Mouse (Mus musculus): ENCODE results near the gene Slc39a8.

Gene Slc39a8

DNA sequence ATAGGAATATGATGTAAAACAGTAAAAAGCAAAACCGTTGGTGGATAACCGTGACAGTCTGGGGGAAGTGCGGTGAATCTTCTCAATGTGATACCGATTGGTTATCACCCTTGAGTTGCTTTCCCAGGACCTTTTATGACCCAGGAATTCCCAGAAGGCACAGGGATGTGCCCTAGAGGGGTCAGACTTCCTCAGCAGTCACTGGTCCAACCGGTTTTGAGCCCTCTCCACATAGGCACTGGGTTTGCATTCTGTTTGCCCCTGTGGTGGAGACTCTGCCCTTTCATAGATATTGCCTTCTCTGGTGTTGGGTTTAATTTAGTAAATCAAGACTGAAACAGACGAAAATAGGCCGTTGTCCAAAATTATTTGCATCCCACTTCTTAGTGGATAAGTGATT lies 20.8 kb downstream of the Slc39a8 start:
- DNase-seq (ENCODE audit: low spot score in 2 of 2), result no peak

DNA sequence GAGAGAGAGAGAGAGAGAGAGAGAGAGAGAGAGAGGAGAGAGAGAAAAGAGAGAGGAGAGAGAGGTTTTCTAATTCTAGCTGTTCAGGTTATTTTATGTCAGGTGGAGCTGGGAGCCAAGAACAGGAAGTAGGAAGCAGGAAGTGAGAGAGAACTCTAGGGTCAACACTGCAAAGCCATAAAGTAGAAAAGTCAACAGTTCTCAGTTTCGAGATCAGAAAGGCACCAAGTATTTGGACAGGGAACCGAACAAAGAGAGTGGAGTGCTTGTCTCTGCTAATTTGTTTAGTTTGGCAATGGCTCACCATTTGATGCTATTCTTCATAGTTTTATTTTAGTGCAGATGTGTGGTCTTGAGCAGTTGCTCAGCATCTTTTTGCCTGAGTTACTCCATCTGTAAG lies 26.5 kb downstream of the Slc39a8 start:
- DNase-seq (ENCODE audit: low spot score in 2 of 2), result no peak

DNA sequence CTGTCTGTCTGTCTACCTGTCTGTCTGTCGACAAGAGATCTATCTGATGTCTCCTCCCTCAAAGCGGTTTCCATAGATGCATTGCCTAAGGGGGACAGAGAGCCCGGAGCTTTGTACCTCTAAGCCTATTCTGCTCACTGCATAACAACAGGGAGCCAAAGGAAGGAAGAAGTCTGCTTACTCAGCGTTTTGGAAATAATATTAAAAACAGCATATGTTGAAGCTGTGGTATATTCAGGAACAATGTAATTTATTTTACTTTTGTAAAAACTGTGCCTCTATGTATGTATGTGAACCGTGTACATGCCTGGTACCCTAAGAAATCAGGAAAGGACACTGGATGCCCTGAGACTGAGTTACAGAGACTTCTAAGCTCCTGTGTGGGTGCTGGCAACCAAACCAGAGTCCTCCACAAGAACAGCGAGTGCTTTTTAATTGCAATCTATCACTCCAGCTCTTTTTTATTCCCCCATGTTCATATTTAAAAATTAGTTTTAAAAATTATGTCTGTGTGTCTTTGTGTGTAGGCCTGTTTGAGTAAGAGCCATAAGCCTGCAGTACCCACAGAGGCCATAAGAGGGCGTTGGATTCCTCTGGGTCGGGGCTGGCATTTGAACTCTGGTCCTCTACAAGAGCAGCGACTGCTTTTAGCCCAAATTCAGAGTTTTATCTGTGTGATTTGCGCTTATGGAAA lies 28.7 kb downstream of the Slc39a8 start:
- no peak for DNase-seq (ENCODE audit: low spot score in 2 of 2)

DNA sequence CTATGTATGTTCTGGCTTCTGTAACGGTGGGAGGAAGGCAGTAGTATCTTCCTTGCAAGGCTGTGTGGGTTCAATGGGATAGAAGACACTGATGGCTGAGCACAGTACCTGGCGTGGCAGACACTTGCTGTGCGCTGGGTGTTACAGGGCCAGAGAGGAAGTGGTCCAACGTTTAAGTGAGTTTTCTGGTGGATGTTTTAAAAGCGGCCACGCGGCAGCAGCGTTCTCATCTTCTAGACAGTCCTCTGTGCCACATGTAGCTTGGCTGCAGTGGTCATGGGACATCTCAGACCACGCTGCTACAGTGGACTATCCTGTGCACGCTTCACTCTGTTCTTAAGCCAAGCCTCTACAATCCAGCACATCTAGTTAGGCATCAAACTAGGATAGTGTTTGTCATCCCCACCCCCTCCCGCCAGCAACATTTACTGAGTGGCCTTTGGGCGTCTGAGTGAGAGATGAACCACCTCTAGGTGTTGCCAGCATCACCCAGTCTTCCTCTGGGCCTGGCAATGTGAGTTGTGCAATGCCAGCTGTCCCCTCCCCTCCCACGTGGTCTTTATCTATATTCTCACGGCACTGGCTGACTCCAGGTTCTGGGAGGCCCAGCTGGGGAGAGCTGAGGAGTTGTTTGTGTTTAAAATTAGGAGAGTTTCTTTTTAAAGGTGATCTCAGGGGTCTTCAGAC lies 29.4 kb downstream of the Slc39a8 start:
- no peak for DNase-seq (ENCODE audit: low spot score in 2 of 2)

DNA sequence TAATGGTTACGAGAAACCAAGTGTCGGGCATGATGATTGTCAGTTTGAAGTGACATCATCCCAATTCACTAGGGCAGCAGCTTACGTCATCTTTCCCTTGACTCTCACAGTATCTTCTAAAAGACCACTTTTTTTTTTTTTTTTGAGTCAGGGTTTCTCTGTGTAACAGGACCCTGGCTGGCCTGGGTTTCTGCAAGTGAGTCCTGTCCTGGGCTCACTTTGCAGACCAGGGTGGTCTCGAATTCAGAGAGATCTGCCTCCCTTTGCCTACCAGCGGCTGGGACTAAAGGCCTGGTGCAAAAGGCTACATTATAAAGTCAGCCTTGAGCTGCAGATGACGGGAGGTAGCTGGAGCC lies 29.9 kb downstream of the Slc39a8 start:
- no peak for DNase-seq (ENCODE audit: low spot score in 2 of 2)

DNA sequence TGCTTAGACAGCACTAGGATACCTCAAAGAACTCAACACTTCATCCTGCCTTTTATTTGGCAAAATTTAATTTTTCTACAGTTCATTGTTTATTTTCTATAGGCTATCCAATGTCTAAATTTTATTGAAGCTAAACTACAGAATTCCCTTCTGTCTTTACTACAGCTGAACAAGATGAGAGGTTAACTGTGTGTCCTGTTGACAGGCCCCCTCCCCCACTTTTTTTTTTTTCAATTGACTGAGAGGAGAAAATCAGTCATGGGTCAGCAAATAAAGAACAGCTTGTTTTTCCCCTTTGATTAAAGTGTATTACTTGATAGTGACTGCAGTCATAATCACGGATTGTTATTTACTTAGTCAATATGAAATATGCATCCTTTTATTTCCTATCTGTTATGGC lies 31.2 kb downstream of the Slc39a8 start:
- no peak for DNase-seq (ENCODE audit: low spot score in 2 of 2)

DNA sequence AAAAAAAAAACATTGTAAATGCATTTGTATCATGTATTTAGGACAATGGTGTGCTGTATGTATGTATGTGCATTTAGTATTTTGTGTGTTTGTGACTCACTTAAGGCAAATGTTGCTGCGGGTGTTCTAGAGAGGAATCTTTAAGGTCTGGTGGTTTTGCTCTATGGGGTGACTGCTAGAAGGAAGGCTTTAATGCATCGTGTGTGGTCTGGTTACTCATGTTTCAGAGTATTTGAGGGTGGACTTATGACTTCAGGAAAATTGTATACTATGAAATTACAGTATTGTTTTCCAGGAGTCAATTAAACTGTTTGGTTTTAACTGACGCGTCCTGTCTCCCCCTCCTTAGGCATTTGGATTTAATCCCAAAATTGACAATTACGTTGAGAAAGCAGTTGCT lies 32.1 kb downstream of the Slc39a8 start:
- DNase-seq (ENCODE audit: low spot score in 2 of 2), result no peak

DNA sequence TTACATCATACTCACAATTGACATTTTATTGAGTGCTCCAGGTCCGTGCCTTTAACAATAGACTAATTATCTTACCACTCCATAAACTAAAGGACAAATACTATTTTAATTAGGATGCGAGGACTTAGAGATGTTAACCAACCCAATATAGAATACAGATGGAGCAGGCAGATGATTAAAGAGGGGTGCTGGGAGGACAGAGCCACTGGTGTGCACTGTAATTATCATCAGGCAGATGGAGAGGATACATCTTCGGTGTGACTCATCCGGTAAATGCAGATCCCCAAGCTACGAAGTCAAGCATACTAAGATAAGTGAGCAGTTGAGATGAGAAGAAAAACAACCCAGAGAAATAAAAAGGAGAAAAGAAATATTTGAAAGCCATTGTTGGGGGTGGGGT lies 34.4 kb downstream of the Slc39a8 start:
- DNase-seq (ENCODE audit: low spot score in 2 of 2), result no peak

DNA sequence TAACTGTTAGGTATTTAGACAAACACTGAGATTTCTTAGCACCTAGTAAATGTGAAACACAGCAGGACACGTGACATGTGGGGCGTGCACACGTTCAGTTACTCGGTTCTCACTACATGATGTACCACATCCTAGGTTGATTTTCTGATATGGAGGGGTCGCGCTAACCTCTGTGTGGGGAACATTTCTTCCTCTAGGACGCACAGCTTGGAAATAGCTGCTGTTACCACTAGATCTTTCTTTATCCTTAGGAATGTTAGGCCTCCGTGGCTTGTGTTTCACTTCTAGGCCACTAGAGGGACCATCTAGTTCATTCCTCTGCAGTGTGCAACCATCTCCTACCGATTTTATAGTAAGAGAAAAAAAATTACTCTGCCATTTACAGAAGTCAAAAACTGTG lies 37.7 kb downstream of the Slc39a8 start:
- no peak for DNase-seq (ENCODE audit: low spot score in 2 of 2)

DNA sequence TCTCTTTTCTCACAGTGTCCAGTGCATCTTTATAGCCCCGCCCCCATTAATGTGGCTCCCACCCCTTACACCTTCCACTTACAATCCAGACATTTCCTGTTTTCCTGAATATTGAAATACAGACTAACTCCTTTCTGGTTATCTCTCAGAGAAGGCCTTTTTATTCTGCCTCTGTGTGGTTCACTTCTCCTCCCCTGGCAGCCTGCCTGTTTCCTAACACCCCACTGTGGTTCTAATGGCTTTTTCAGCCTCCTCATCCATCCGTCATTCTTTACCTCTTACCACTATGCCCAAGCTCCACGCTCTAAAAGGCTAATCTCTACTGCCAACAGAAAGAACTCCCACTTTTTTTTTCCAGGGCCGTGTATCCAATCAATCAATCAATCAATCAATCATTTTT lies 44.0 kb downstream of the Slc39a8 start:
- DNase-seq (ENCODE audit: low spot score in 2 of 2), result no peak

DNA sequence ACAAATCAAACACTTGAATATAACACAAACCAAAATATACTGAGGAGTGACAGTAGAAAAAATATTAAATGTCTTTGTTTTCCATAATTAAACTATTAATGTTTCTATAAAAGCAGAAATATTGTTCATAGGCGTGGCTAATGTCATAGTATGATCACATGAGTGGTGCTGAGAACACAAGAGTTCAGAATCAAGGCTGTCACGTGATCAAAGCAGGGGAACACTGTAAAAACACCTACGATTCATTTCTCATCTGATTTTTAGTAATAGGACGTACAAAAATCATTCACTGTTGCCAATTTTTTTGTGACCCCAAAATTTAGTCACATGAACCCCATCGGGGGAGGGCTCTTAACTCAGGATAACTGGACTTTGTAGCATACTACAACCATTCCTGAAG lies 47.2 kb downstream of the Slc39a8 start:
- no peak for DNase-seq (ENCODE audit: low spot score in 2 of 2)

DNA sequence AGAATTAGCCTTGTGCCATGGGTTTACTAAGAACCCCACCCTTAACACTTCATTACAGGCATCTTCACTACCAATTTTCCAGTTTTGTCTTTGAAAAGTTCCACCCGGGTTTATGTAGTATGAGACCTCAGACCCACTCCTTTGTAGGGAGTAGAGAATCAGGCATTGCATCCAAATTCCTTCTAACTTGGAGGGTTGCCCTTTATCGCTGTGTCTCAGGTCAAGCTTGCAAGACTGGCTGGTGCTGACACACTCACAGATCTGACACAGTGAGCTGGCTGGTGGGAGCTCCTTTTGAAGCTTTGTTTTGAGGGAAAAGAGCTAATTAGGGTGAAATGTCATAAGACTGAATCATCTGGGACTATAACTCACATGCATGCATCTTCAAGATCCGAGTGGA lies 48.5 kb downstream of the Slc39a8 start:
- DNase-seq (ENCODE audit: low spot score in 2 of 2), result no peak

DNA sequence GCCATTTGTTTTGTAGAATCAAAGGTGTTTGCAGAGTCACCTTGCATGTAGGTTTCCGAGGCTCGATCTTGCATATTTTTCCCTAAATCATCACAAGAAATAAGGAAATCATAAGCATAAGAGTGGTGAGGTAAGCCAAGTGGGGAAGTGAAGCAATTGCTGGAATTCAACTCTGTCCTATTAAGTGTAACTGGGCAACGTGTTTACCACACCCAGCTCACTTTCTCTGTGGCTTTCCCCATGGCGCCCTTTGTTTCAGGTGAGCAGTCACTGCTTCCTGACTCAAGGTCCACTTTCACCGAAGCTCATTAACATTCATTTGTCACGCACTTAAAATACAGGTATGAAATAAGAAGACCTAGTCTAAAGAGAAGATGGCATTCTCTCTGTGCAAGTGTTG lies 53.0 kb downstream of the Slc39a8 start:
- DNase-seq (ENCODE audit: low spot score in 2 of 2), result no peak

DNA sequence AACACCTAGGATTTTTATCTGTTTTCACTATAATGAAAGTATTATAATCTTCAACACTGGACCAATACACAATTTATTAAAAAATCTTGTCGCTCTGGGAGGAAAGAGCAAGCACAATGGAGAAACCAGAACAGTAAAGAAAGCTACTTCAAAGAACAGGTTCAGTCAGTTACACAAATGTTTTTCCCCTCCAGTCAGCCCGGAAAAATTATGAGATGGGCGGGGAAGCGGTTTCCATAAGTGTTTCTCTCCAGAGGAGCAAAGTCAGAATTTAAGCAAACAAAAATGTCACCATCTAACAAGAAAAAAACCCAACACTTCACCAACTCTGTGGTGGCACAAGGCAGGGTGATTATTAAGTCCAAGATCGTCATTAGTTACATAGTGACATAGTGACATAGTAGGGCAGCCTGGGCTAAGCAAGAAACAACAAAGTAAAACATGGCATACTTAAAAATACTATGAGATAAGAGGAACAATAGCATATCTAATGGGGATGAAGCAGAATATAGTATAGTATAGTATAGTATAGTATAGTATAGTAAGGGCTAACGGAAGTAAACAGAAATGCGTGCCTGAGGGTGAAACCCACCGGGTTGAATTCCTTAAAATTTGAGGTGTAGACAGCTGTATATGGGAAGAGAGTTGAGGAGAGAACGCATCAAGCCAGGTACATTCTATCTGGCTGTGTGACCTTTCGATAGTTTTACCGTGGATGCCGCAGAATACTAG lies 61.0 kb downstream of the Slc39a8 start:
- no peak for DNase-seq (ENCODE audit: low spot score in 2 of 2)

DNA sequence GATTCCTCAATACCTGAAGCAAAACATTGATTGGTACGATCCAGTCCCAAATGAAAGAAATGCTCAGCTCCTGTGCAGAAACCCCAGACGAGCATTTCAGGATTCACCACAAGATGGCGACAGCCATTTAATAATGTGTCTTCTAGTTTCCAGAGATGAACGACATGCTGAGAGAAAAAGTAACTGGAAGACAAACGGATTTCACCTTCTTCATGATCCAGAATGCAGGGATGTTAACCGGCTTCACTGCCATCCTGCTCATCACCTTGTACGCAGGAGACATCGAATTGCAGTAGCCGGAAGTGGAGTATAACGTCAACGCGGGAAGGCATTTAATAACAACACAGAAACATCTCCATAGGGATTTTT lies 61.6 kb downstream of the Slc39a8 start:
- DNase-seq (ENCODE audit: low spot score in 2 of 2), result peak; percentile 7 to 46

DNA sequence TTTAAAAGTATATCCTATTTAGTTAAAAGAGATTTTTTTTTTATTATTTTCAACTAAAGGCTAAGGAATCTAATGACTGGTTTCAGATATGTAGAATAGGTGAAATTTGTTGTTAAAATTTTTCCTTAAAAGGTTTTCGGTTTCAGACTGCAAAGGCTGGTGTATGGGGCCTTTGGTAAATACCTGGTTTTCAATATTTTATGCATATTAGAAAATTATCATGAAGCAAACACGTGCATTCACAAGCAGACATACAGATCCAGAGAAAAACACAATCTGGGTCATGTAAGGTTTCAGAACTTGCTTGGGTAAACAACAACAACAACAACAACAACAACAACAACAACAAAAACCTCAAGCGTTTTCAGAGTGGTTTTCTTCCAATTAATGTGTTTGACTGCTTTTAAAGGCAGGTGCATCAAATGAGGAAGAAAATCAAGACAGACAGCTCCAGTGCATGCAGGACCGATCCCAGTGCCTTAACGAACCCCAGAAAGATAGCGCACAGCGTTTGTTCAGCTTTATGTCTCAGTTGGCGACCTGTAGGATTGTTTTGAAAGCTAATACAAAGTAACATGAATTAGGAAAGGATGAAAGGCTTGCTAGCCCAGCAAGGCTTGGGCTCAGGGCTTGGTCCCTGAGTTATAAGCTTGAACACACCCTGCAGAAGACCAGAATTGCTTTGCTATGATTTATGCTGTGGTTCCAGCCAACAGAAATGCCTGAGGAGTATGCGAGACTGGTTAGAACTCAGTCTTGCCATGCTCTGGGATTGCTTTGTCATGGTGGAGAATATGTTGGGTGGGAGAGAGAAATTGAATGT lies 62.2 kb downstream of the Slc39a8 start:
- DNase-seq (ENCODE audit: low spot score in 2 of 2), result no peak

DNA sequence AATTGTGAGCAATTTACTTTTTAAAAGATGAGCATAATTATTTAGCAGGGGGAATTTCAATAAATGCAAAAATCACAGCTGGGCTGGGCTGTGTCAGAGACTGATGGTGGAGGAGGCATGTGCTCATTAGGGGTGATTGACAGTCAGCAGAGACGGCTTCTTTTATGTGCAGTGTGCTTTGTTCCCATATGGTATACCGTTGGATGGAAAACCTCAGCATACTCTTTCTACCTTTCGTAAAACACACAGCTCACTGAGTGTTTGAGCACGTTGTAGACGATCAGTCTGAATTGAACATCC lies 62.7 kb downstream of the Slc39a8 start:
- DNase-seq (ENCODE audit: low spot score in 2 of 2), result no peak

DNA sequence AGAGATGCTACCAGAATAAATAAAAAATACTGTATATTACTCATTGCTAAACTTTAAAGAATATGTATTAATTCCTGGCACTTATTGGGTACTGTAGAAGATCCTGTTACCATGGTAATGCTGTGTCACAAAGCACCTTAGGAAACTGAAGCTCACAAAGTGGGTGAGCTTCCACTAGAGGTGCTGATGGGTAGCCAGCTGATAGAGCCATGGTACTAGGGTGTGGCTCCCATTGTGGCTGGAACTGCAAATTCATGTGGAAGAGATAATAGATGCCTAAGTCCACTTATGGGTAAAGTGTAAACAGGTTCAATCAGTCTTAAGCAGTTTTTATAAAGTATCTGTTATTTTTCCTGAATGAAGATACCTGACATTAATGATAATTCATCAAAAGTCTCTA lies 64.3 kb downstream of the Slc39a8 start:
- DNase-seq (ENCODE audit: low spot score in 2 of 2), result no peak

DNA sequence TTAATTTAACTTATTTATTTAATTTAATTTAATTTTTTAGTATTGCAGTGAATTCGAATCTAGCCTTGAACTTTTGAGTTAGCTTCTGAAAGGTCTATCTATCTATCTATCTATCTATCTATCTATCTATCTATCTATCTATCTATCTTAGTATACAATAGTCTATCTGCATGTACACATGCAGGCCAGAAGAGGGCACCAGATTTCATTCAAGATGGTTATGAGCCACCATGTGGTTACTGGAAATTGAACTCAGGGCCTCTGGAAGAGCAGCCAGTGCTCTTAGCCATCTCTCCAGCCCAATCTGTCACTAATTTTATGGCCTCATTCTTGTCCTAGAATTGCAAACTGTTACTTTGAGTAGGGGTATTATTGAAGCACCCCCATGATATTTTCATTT lies 78.3 kb downstream of the Slc39a8 start:
- DNase-seq (ENCODE audit: low spot score in 2 of 2), result no peak

DNA sequence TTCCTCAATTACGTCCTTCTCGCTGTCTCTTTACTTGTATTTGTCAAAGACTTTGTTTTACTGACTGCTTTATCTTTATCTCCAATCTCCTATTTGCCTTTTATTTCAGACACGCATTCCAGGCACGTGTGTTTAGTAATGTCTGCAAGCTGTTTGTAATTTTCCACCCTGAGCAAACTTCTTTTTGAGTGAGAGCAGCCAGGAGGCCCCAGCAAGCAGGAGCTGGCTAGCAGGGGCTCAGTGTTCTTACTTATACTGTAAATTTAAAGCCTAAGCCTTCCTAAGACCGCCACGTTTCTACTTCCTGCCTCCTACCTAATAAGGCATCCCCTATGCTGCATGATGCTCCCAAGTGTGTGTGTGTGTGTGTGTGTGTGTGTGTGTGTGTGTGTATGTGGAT lies 79.8 kb downstream of the Slc39a8 start:
- DNase-seq (ENCODE audit: low spot score in 2 of 2), result no peak

DNA sequence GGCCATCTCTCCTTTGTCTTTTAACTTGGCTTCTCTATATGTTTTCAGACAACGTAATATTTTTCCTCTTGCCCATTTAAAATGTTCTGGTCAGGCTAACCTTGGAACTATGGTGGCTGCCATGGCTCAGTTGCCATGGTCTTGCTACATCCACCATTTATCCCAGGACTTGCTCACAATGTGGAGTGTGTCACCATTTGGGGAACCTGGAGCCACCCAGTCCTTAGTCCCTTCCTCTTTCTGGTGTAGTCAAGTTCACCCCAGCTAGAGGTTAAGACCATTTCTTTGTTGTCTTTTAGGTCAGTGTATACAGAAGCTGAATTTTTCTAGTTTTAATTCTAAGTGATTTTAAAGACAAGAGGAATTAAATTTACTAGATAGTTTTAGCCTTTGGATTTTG lies 80.7 kb downstream of the Slc39a8 start:
- DNase-seq (ENCODE audit: low spot score in 2 of 2), result no peak

DNA sequence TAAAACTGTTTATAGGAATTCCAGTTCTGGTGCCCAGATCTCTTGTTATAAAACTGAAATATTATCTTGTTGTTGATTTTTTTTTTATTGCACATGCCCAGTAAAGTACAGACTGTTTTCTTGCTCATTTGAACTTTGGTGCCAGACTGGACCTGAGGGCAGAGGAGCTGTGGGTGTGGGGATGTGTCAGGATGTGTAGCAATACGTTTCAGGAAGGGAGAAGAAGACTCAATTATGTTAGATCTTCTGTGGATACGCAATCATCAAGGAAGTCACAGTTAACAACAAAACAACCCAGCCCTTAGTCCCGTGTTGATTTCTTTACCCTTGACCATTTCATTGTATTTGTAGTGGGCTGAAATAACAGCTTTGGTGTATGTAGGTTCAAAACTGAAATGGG lies 81.9 kb downstream of the Slc39a8 start:
- DNase-seq (ENCODE audit: low spot score in 2 of 2), result no peak

DNA sequence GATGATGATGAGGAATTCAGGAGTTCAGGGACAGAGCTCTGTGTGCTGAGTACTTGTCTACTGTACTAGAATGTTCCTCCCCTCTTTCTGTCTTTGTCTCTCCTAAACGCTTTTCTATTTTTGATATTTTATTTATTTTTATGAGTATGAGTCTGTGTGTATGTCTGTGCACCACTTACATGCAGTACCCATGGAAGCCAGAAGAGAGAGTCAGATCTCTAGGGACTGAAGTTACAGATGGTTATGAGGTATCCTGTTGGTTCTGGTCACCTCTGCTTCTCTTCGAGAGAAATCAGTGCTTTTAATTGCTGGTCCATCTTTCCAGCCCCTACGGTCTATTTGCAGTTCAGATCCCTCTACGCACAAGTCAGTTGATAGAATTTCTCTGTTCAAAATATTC lies 90.9 kb downstream of the Slc39a8 start:
- DNase-seq (ENCODE audit: low spot score in 2 of 2), result no peak

All from thymus, postnatal 10 days (tissue).